19 mouse cellular contexts compared by ENCODE assay signal in genomic region chr6:137565890-137566289, GRCm38 (mm10).
DNase-seq lines count a peak whose midpoint lies in the region; ATAC-seq and TF ChIP-seq lines count a peak whose summit lies in the region.
"Had no signal": no experiment of that assay in that cellular context is flagged by ENCODE, and none has a peak within 500 bp of the region (broad histone marks: within the 10 kb centered on the region; RNA-seq: fewer than 3 reads in every experiment).

No protein-coding gene starts in this region.

- no peak for TF ChIP-seq POLR2A in spleen, adult 2 months (IDR thresholded peaks at IDR 0.05; ENCODE audit: low read depth, low read length)
- TF ChIP-seq POLR2A in small intestine, adult 2 months (IDR thresholded peaks at IDR 0.05; ENCODE audit: low read depth, low read length), result no peak

- ATAC-seq in intestine, embryonic 15.5 days, result peak; percentile 4; the same call in 1 of the 2 replicates
- no peak for ATAC-seq in CD4-positive, CD25-positive, alpha-beta regulatory T cell, adult 4 months
- ATAC-seq in monocyte, adult 5-6 weeks (replicated peaks; ENCODE audit: insufficient number of reproducible peaks, low FRiP score, low TSS enrichment, poor library complexity, severe bottlenecking), result no peak

- 52% methylated on average over 3 of the region's 3 CpGs for WGBS in spleen, adult 2 months
- WGBS in intestine, embryonic 15.5 days, result 89% methylated on average over 3 of the region's 3 CpGs
- 71% methylated on average over 3 of the region's 3 CpGs for WGBS in small intestine, adult 2 months

- H3K9me3 ChIP-seq in intestine, embryonic 15.5 days, result no peaks in the 10 kb centered on the region
- H3K9me3 ChIP-seq: embryonic facial prominence, embryonic 13.5 days; limb, embryonic 10.5 days; neural tube, embryonic 12.5 days had no signal

- H3K4me3 ChIP-seq in spleen, adult 2 months (ENCODE audit: extremely low read depth, insufficient read depth, insufficient read length), result no peak overlapping the region
- H3K4me3 ChIP-seq in intestine, embryonic 15.5 days (replicated peaks), result no peak overlapping the region
- no peak overlapping the region for H3K4me3 ChIP-seq in small intestine, adult 2 months (ENCODE audit: low read depth, low read length)
- H3K4me3 ChIP-seq: embryonic facial prominence, embryonic 13.5 days; limb, embryonic 10.5 days; neural tube, embryonic 12.5 days had no signal

- H3K4me1 ChIP-seq in spleen, adult 2 months (ENCODE audit: control insufficient read depth, insufficient read depth, insufficient read length), result peaks cover 8% of the 10 kb centered on the region
- H3K4me1 ChIP-seq in intestine, embryonic 15.5 days (replicated peaks), result 0 out of 2 replicates have a peak, but pooled peaks cover 3% of the 10 kb centered on the region
- peaks cover 25% of the 10 kb centered on the region for H3K4me1 ChIP-seq in small intestine, adult 2 months (ENCODE audit: control insufficient read depth, insufficient read depth, insufficient read length, low read length)
- H3K4me1 ChIP-seq: limb, embryonic 10.5 days had no signal

- H3K9ac ChIP-seq in intestine, embryonic 15.5 days, result no peak overlapping the region
- H3K9ac ChIP-seq: embryonic facial prominence, embryonic 13.5 days; hindbrain, embryonic 14.5 days; lung, embryonic 14.5 days; neural tube, embryonic 12.5 days had no signal

- H3K4me2 ChIP-seq in intestine, embryonic 15.5 days (replicated peaks), result no peak overlapping the region
- H3K4me2 ChIP-seq: embryonic facial prominence, embryonic 13.5 days; hindbrain, embryonic 14.5 days; liver, embryonic 11.5 days; lung, embryonic 14.5 days; neural tube, embryonic 12.5 days had no signal

- no peak for TF ChIP-seq CTCF in spleen, adult 2 months (IDR thresholded peaks at IDR 0.05; ENCODE audit: extremely low read depth, insufficient read depth, insufficient read length, insufficient replicate concordance)
- TF ChIP-seq CTCF in small intestine, adult 2 months (IDR thresholded peaks at IDR 0.05; ENCODE audit: extremely low read depth, insufficient read length, insufficient replicate concordance, low read depth, low read length), result no peak

- DNase-seq in spleen, adult 2 months (ENCODE audit: low read depth in 1 of 2, low spot score in 2 of 2), result peak; percentile 22 to 34
- DNase-seq in spleen, adult 12 weeks (ENCODE audit: low spot score), result no peak
- peak; percentile 51 for DNase-seq in NIH3T3 (ENCODE audit: low read depth)
- no peak for DNase-seq in embryo, embryonic 11 days
- DNase-seq: cerebellum, adult 11 months; cerebellum, postnatal 36 days; kidney, adult 18-20 months; layer of hippocampus, postnatal 36 days; lung, embryonic 14.5 days; thymus, postnatal 36 days had no signal

- 0 out of 2 replicates have a peak overlapping the region, but pooled peaks have one; percentile 0 for H3K27ac ChIP-seq in spleen, adult 2 months (ENCODE audit: insufficient read depth, low read length)
- H3K27ac ChIP-seq in intestine, embryonic 15.5 days, result peak overlapping the region; percentile 61
- H3K27ac ChIP-seq in small intestine, adult 2 months (ENCODE audit: insufficient read depth, low read depth, low read length), result peak overlapping the region; percentile 57
- H3K27ac ChIP-seq: embryonic facial prominence, embryonic 13.5 days; hindbrain, embryonic 14.5 days; limb, embryonic 10.5 days; neural tube, embryonic 12.5 days had no signal

- H3K36me3 ChIP-seq in spleen, adult 2 months (ENCODE audit: control insufficient read depth, insufficient read depth, low read length), result no peaks in the 10 kb centered on the region
- H3K36me3 ChIP-seq in intestine, embryonic 15.5 days, result no peaks in the 10 kb centered on the region
- H3K36me3 ChIP-seq in small intestine, adult 2 months (ENCODE audit: control insufficient read depth, insufficient read depth, low read length), result peaks cover 21% of the 10 kb centered on the region
- H3K36me3 ChIP-seq: embryonic facial prominence, embryonic 13.5 days; limb, embryonic 10.5 days; neural tube, embryonic 12.5 days had no signal

- H3K27me3 ChIP-seq in spleen, adult 2 months (ENCODE audit: control insufficient read depth, insufficient read depth, low read length), result no peaks in the 10 kb centered on the region
- no peaks in the 10 kb centered on the region for H3K27me3 ChIP-seq in intestine, embryonic 15.5 days (replicated peaks)
- H3K27me3 ChIP-seq in small intestine, adult 2 months (ENCODE audit: control insufficient read depth, insufficient read depth, low read length), result no peaks in the 10 kb centered on the region
- H3K27me3 ChIP-seq: embryonic facial prominence, embryonic 13.5 days; neural tube, embryonic 12.5 days had no signal

Comparison
In these comparisons a context has a peak if more than half of its experiments do, and no peak if none do; other contexts are left out.
1. DNase-seq: peak in spleen, adult 2 months (2 of 2) and NIH3T3 (single experiment); none in spleen, adult 12 weeks (single experiment) and embryo, embryonic 11 days (single experiment).
2. H3K27ac ChIP-seq: peak in every context shown above with its lines; median percentile 61 in intestine, embryonic 15.5 days; 57 in small intestine, adult 2 months; 0 in spleen, adult 2 months.